Mouse (Mus musculus) limb, embryonic 15.5 days (tissue): ENCODE measurements around the gene Gpr62. TPM values are rescaled to one million over a fixed set of nuclear protein-coding genes. Genes with fewer than 3 reads are reported as not detected.

ENCODE experiments used
- ATAC-seq: fragments of 200-750 bp; cut with Nextera tagmentation; 2 replicates; pipeline ENCODE4 v1.8.0; 2017; ENCODE audit warnings: low read depth, moderate TSS enrichment; ENCODE audit not compliant: insufficient number of reproducible peaks, low FRiP score, low TSS enrichment
- H3K27ac ChIP-seq: fragments of 300-500 bp; sonication (generic); 2 replicates; pipeline ENCODE4 v1.5.1; 2015; ENCODE audit warnings: moderate library complexity, mild to moderate bottlenecking, inconsistent platforms
- H3K27me3 ChIP-seq: fragments of 300-500 bp; sonication (generic); 2 replicates; pipeline ENCODE4 v1.6.1; 2015; ENCODE audit warnings: inconsistent platforms
- H3K36me3 ChIP-seq: fragments of 300-500 bp; sonication (generic); 2 replicates; pipeline ENCODE4 v1.6.1; 2015; ENCODE audit warnings: inconsistent platforms
- H3K4me1 ChIP-seq: fragments of 300-500 bp; sonication (generic); 2 replicates; pipeline ENCODE4 v1.6.1; 2015; ENCODE audit warnings: inconsistent platforms
- H3K4me2 ChIP-seq: fragments of 300-500 bp; sonication (generic); 2 replicates; pipeline ENCODE4 v1.6.1; 2015; ENCODE audit warnings: mild to moderate bottlenecking, inconsistent platforms
- H3K4me3 ChIP-seq: fragments of 300-500 bp; sonication (generic); 2 replicates; pipeline ENCODE4 v1.5.1; 2015; ENCODE audit warnings: mild to moderate bottlenecking, inconsistent platforms
- H3K9ac ChIP-seq: fragments of 300-500 bp; sonication (generic); 2 replicates; pipeline ENCODE4 v1.6.1; 2015; ENCODE audit warnings: inconsistent platforms
- H3K9me3 ChIP-seq: fragments of 300-500 bp; sonication (generic); 2 replicates; pipeline ENCODE4 v1.6.1; 2016; ENCODE audit warnings: inconsistent platforms
- WGBS: fragments of 180-500 bp; shearing (Covaris S2); methylation state at CpG from one replicate; pipeline ENCODE4 v1.1.7; 2015; 5-methylcytosine and 5-hydroxymethylcytosine counted together
- polyA plus RNA-seq: library from polyadenylated mRNA; unstranded; fragments of >200 nt; fragmentation: Nextera tagmentation; extraction: Ambion mirVana; gene quantifications from 2 replicates; pipeline ENCODE4 v1.2.1, GENCODE M21; 2015

Gpr62 gene
- polyA plus RNA-seq, 1 experiment from 2014 or later = 0.55 TPM

DNA sequence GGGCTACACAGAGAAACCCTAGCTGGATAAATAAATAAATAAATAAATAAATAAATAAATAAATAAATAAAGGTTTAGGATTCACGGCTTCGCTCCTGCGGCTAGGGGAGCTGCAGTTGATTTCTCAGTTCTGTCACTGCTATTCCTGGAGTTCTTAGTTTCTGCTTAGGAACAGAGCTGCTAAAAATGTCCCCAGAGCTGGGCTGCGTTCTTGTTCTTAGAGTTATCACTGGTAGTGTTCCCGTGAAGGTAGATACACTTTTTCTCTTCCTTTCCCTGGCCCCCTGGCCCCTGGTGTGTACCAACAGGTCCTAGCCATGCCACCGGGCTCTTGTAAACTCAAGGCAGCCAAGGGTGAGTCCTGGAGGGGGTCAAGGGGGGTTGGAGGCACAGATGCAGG is 48.9 kb downstream of the Gpr62 start:
- peaks cover 47% of the 10 kb centered on the region for H3K4me1 ChIP-seq
- 81% methylated on average over 6 of the region's 6 CpGs for WGBS
- H3K9me3 ChIP-seq = no peaks in the 10 kb centered on the region
- no peak overlapping the region for H3K27ac ChIP-seq
- H3K27me3 ChIP-seq = no peaks in the 10 kb centered on the region
- H3K36me3 ChIP-seq = no peaks in the 10 kb centered on the region
- ATAC-seq = no peak
- H3K4me2 ChIP-seq = no peak overlapping the region
- H3K4me3 ChIP-seq = no peak overlapping the region
- no peak overlapping the region for H3K9ac ChIP-seq

Other genes starting within 250 kb of the Gpr62 start
- gene Tlr9, start 243.3 kb downstream of the Gpr62 start, polyA plus RNA-seq = 0.07 and 0.12 TPM in 2 replicates
- 100 and 110 TPM in 2 replicates for gene Alas1, start 217.3 kb downstream of the Gpr62 start, polyA plus RNA-seq
- gene Poc1a, start 184.9 kb downstream of the Gpr62 start, polyA plus RNA-seq = 19.1 and 21.3 TPM in 2 replicates
- gene Dusp7, start 97.3 kb downstream of the Gpr62 start, polyA plus RNA-seq = 39.0 and 47.0 TPM in 2 replicates
- gene Rpl29, start 36.5 kb downstream of the Gpr62 start, polyA plus RNA-seq = 786 and 956 TPM in 2 replicates
- 42.2 and 48.6 TPM in 2 replicates for gene Acy1, start 27.6 kb downstream of the Gpr62 start, polyA plus RNA-seq
- 38.9 and 40.8 TPM in 2 replicates for gene Abhd14b, start 18.5 kb downstream of the Gpr62 start, polyA plus RNA-seq
- gene Abhd14a, start 18.3 kb downstream of the Gpr62 start, polyA plus RNA-seq = 75.0 TPM in 2 replicates
- gene Pcbp4, start 12.6 kb downstream of the Gpr62 start, polyA plus RNA-seq = 83.2 and 91.4 TPM in 2 replicates
- 39.9 and 40.2 TPM in 2 replicates for gene Rrp9, start 10.0 kb upstream of the Gpr62 start, polyA plus RNA-seq
- gene Parp3, start 11.0 kb upstream of the Gpr62 start, polyA plus RNA-seq = 6.1 and 8.5 TPM in 2 replicates
- not detected in 2 replicates for gene Iqcf1, start 34.0 kb upstream of the Gpr62 start, polyA plus RNA-seq
- gene Iqcf5, start 48.6 kb upstream of the Gpr62 start, polyA plus RNA-seq = not detected in 2 replicates
- gene Iqcf3, start 95.7 kb upstream of the Gpr62 start, polyA plus RNA-seq = not detected in 2 replicates
- not detected in 2 replicates for gene Iqcf4, start 105.1 kb upstream of the Gpr62 start, polyA plus RNA-seq
- not detected in 2 replicates for gene Iqcf6, start 160.6 kb upstream of the Gpr62 start, polyA plus RNA-seq
- gene Grm2, start 190.1 kb upstream of the Gpr62 start, polyA plus RNA-seq = 0.06 and 0.09 TPM in 2 replicates
- gene Tex264, start 220.0 kb upstream of the Gpr62 start, polyA plus RNA-seq = 72.9 and 79.5 TPM in 2 replicates